Comparison of ENCODE assay signal across 10 mouse cellular contexts in genomic region chr11:80504519-80505385, GRCm38 (mm10). TPM values are rescaled to one million over a fixed set of nuclear protein-coding genes. Genes with fewer than 3 reads are reported as not detected.
DNase-seq lines count a peak whose midpoint lies in the region; ATAC-seq and TF ChIP-seq lines count a peak whose summit lies in the region.
"Had no signal": no experiment of that assay in that cellular context is flagged by ENCODE, and none has a peak within 500 bp of the region (broad histone marks: within the 10 kb centered on the region; RNA-seq: fewer than 3 reads in every experiment).

No protein-coding gene starts in this region.

- peak; percentile 53 for DNase-seq in 416B (ENCODE audit: low read depth)
- DNase-seq in cerebellum, postnatal 25 days = no peak
- DNase-seq in spleen, postnatal 14 days (ENCODE audit: low spot score in 2 of 2) = no peak
- no peak for DNase-seq in cerebellum, adult 9-11 months
- DNase-seq in embryo, embryonic 9.5 days (ENCODE audit: extremely low spot score) = no peak

- H3K4me1 ChIP-seq in cortical plate, adult 2 months (ENCODE audit: control insufficient read depth, insufficient read depth, low read length) = peaks cover 20% of the 10 kb centered on the region
- peaks cover 45% of the 10 kb centered on the region for H3K4me1 ChIP-seq in hindbrain, embryonic 12.5 days
- peaks cover 48% of the 10 kb centered on the region for H3K4me1 ChIP-seq in midbrain, embryonic 15.5 days
- H3K4me1 ChIP-seq: intestine, embryonic 15.5 days had no signal

- peak overlapping the region; percentile 47; the same call in 1 of the 2 replicates for H3K9ac ChIP-seq in hindbrain, embryonic 12.5 days
- peak overlapping the region; percentile 31 for H3K9ac ChIP-seq in midbrain, embryonic 15.5 days
- H3K9ac ChIP-seq: intestine, embryonic 15.5 days had no signal

- no peaks in the 10 kb centered on the region for H3K9me3 ChIP-seq in hindbrain, embryonic 12.5 days (replicated peaks)
- H3K9me3 ChIP-seq in midbrain, embryonic 15.5 days = no peaks in the 10 kb centered on the region
- H3K9me3 ChIP-seq: intestine, embryonic 15.5 days had no signal

- H3K27me3 ChIP-seq in hindbrain, embryonic 12.5 days = no peaks in the 10 kb centered on the region
- no peaks in the 10 kb centered on the region for H3K27me3 ChIP-seq in midbrain, embryonic 15.5 days (replicated peaks)
- H3K27me3 ChIP-seq: intestine, embryonic 15.5 days had no signal

- peak overlapping the region; percentile 31 for H3K4me2 ChIP-seq in hindbrain, embryonic 12.5 days (replicated peaks)
- peak overlapping the region; percentile 38 for H3K4me2 ChIP-seq in midbrain, embryonic 15.5 days
- H3K4me2 ChIP-seq: intestine, embryonic 15.5 days had no signal

- H3K4me3 ChIP-seq in cortical plate, adult 2 months (ENCODE audit: insufficient read depth, low read length) = no peak overlapping the region
- H3K4me3 ChIP-seq in hindbrain, embryonic 12.5 days = no peak overlapping the region
- H3K4me3 ChIP-seq in midbrain, embryonic 15.5 days = no peak overlapping the region
- H3K4me3 ChIP-seq: intestine, embryonic 15.5 days had no signal

- H3K27ac ChIP-seq in cortical plate, adult 2 months (ENCODE audit: insufficient read depth, low read length) = peak overlapping the region; percentile 55
- H3K27ac ChIP-seq in hindbrain, embryonic 12.5 days = peak overlapping the region; percentile 99
- peak overlapping the region; percentile 99 for H3K27ac ChIP-seq in midbrain, embryonic 15.5 days
- H3K27ac ChIP-seq: intestine, embryonic 15.5 days; stomach, postnatal 0 days had no signal

- no peak for TF ChIP-seq CTCF in cortical plate, adult 2 months (IDR thresholded peaks at IDR 0.05; ENCODE audit: extremely low read depth, insufficient read depth, low read length)

- no peaks in the 10 kb centered on the region for H3K36me3 ChIP-seq in hindbrain, embryonic 12.5 days
- H3K36me3 ChIP-seq in midbrain, embryonic 15.5 days (replicated peaks) = no peaks in the 10 kb centered on the region

- peak; percentile 44; the same call in 1 of the 2 replicates for ATAC-seq in hindbrain, embryonic 12.5 days (ENCODE audit: low FRiP score)
- peak; percentile 57 for ATAC-seq in midbrain, embryonic 15.5 days (replicated peaks)

- no peak for TF ChIP-seq POLR2A in cortical plate, adult 2 months (IDR thresholded peaks at IDR 0.05; ENCODE audit: extremely low read depth, insufficient read depth, low read length)

- 34% methylated on average over 6 of the region's 6 CpGs for WGBS in hindbrain, embryonic 12.5 days
- 25% methylated on average over 6 of the region's 6 CpGs for WGBS in midbrain, embryonic 15.5 days

RNA-seq across cellular contexts. Expression of gene Cdk5r1, which starts 27.9 kb away (rescaled TPM):
- 215 and 234 TPM in 2 replicates for polyA plus RNA-seq in cortical plate, adult 2 months (2012; rRNA removed)
- polyA plus RNA-seq in hindbrain, embryonic 12.5 days (2016; fragmentation: Nextera tagmentation; extraction: Ambion mirVana) = 76.3 and 77.3 TPM in 2 replicates
- 102 and 105 TPM in 2 replicates for polyA plus RNA-seq in midbrain, embryonic 15.5 days (2015; fragmentation: Nextera tagmentation; extraction: Ambion mirVana)
